8 mouse cellular contexts compared by ENCODE assay signal in the genomic region with DNA sequence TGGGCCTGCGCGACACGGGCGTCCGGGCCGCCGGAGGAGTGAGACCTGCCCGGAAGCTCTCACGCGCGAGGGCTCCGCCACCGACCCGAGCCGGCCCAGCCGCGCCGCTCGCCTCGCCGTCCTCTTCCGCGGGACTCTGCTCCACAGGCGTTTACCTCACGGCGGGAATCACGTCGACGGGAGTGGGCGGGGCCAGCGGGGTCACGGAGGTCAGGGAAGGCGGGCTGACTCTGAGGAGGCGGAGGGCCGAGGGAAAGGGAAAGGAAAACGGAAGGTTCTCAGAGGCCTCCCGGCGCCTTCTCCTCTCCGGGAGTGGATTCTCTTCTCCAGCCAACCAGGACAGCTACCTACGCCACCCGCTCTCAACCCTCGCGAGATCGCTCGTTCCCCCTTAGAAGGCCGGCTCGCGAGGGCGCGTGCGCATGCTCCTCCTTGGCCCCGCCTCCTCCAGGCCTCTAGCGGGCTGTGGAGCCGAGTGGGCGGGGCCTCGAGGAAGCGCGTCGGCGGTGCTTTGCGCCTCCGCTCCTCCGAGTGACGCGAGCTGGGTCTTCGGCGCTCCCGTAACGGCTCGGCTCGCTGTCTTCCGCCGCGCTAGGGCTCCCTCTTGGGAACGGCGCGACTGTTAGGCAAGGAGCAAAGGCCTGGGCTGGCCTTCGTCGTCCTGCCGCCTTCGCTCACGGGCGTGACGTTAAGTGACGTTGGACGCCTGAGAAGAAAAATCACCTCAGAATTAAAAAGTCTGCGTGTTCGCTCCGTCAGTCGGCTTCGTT. TPM values are rescaled to one million over a fixed set of nuclear protein-coding genes. Genes with fewer than 3 reads are reported as not detected.
A peak's percentile ranks its signal among the peaks of the same experiment; 100 is the strongest.
DNase-seq lines count a peak whose midpoint lies in the region; ATAC-seq and TF ChIP-seq lines count a peak whose summit lies in the region.
"Not testable (repeated sequence)": the region's sequence is repeated elsewhere in the genome, so short reads cannot be mapped to it uniquely, and the experiment has no call there.

Gene Smarca5 (minus strand): TSS at position 343 of the 770 bp plus-strand sequence.

- peak; percentile 98 for ATAC-seq in cerebellum, adult (ENCODE audit: insufficient number of reproducible peaks, low FRiP score, low TSS enrichment)
- peak; percentile 98 for ATAC-seq in forebrain, embryonic 13.5 days
- ATAC-seq in liver, embryonic 16.5 days (ENCODE audit: low read depth): peak; percentile 96
- ATAC-seq in neural tube, embryonic 12.5 days (ENCODE audit: low FRiP score, low read depth): peak; percentile 96
- peak; percentile 99 for ATAC-seq in stomach, postnatal 0 days (ENCODE audit: low FRiP score, low TSS enrichment)

- peak; percentile 46 for TF ChIP-seq CTCF in stomach, postnatal 0 days (IDR thresholded peaks at IDR 0.05; ENCODE audit: low read depth)

- not testable (repeated sequence) for TF ChIP-seq EP300 in stomach, postnatal 0 days (optimal IDR thresholded peaks at IDR 0.05)

- intact Hi-C loops in heart, postnatal 10 days (cut with DNase I): not testable (repeated sequence)

- peak within 1 kb of the TSS; percentile 90 for H3K4me3 ChIP-seq in forebrain, embryonic 13.5 days
- peak within 1 kb of the TSS; percentile 94 for H3K4me3 ChIP-seq in liver, embryonic 16.5 days (ENCODE audit: low read depth, low read length)
- peak within 1 kb of the TSS; percentile 85 for H3K4me3 ChIP-seq in neural tube, embryonic 12.5 days
- peak within 1 kb of the TSS; percentile 82 for H3K4me3 ChIP-seq in stomach, postnatal 0 days (ENCODE audit: low read depth, low read length)

- peaks cover 13% of the 10 kb centered on the region for H3K36me3 ChIP-seq in forebrain, embryonic 13.5 days (ENCODE audit: poor library complexity, severe bottlenecking)
- H3K36me3 ChIP-seq in liver, embryonic 16.5 days (ENCODE audit: control insufficient read depth, insufficient read depth); stomach, postnatal 0 days (ENCODE audit: control insufficient read depth, insufficient read depth, low read length): not testable (repeated sequence)
- peaks cover 13% of the 10 kb centered on the region for H3K36me3 ChIP-seq in neural tube, embryonic 12.5 days

- H3K27ac ChIP-seq in forebrain, embryonic 13.5 days: peak within 1 kb of the TSS; percentile 100
- H3K27ac ChIP-seq in liver, embryonic 16.5 days (ENCODE audit: low read length): peak within 1 kb of the TSS; percentile 99
- peak within 1 kb of the TSS; percentile 97 for H3K27ac ChIP-seq in neural tube, embryonic 12.5 days
- peak within 1 kb of the TSS; percentile 97 for H3K27ac ChIP-seq in stomach, postnatal 0 days (replicated peaks)

- H3K4me2 ChIP-seq in forebrain, embryonic 13.5 days: peak within 1 kb of the TSS; percentile 85
- H3K4me2 ChIP-seq in liver, embryonic 16.5 days (ENCODE audit: low read depth, low read length): peak within 1 kb of the TSS; percentile 95
- H3K4me2 ChIP-seq in neural tube, embryonic 12.5 days (replicated peaks): peak within 1 kb of the TSS; percentile 85
- H3K4me2 ChIP-seq in stomach, postnatal 0 days (replicated peaks; ENCODE audit: low read depth): peak within 1 kb of the TSS; percentile 93

- DNase-seq in ES-CJ7 (ENCODE audit: low read depth, low spot score): peak; percentile 93
- DNase-seq in heart, postnatal 10 days: peak; percentile 96 to 97
- DNase-seq in large intestine, adult 2 months (ENCODE audit: low read depth, low spot score): peak; percentile 52
- peak; percentile 92 for DNase-seq in stomach, postnatal 0 days (ENCODE audit: low spot score)

- H3K4me1 ChIP-seq in forebrain, embryonic 13.5 days: peaks cover 11% of the 10 kb centered on the region
- not testable (repeated sequence) for H3K4me1 ChIP-seq in liver, embryonic 16.5 days (ENCODE audit: control insufficient read depth, low read depth, low read length); neural tube, embryonic 12.5 days; stomach, postnatal 0 days (replicated peaks; ENCODE audit: control insufficient read depth, insufficient read depth)

- H3K27me3 ChIP-seq in forebrain, embryonic 13.5 days; liver, embryonic 16.5 days (ENCODE audit: control insufficient read depth, insufficient read depth, low read depth, low read length); neural tube, embryonic 12.5 days (replicated peaks); stomach, postnatal 0 days (ENCODE audit: control insufficient read depth, insufficient read depth, low read length): not testable (repeated sequence)

- H3K9me3 ChIP-seq in forebrain, embryonic 13.5 days (replicated peaks); liver, embryonic 16.5 days (replicated peaks; ENCODE audit: control insufficient read depth, low read length); neural tube, embryonic 12.5 days; stomach, postnatal 0 days (ENCODE audit: control insufficient read depth, low read length): not testable (repeated sequence)

- under 1% methylated on average over 81 of the region's 91 CpGs for WGBS in forebrain, embryonic 13.5 days
- under 1% methylated on average over 87 of the region's 91 CpGs for WGBS in large intestine, adult 2 months
- WGBS in liver, embryonic 16.5 days (ENCODE audit: insufficient replicate concordance): under 1% methylated on average over 80 of the region's 91 CpGs
- 1% methylated on average over 84 of the region's 91 CpGs for WGBS in neural tube, embryonic 12.5 days
- 1% methylated on average over 77 of the region's 91 CpGs for WGBS in stomach, postnatal 0 days

- peak within 1 kb of the TSS; percentile 97 for H3K9ac ChIP-seq in forebrain, embryonic 13.5 days
- H3K9ac ChIP-seq in liver, embryonic 16.5 days (ENCODE audit: low read depth, low read length): peak within 1 kb of the TSS; percentile 95
- H3K9ac ChIP-seq in neural tube, embryonic 12.5 days: peak within 1 kb of the TSS; percentile 93
- H3K9ac ChIP-seq in stomach, postnatal 0 days (ENCODE audit: low read length): peak within 1 kb of the TSS; percentile 87

RNA-seq across cellular contexts. Expression of gene Smarca5, which starts in this region (rescaled TPM):
- 101 and 102 TPM in 2 replicates for polyA plus RNA-seq in forebrain, embryonic 13.5 days (2015; fragmentation: Nextera tagmentation; extraction: Ambion mirVana)
- 10 to 100 TPM; 40.4 to 44.6 TPM for total RNA-seq in heart, postnatal 10 days (2021)
- 3.4 and 6.1 TPM in 2 replicates for polyA plus RNA-seq in large intestine, adult 2 months (2012; rRNA removed)
- 31.4 and 31.7 TPM in 2 replicates for polyA plus RNA-seq in liver, embryonic 16.5 days (2015; fragmentation: Nextera tagmentation; extraction: Ambion mirVana)
- polyA plus RNA-seq in neural tube, embryonic 12.5 days (2016; fragmentation: Nextera tagmentation; extraction: Ambion mirVana): 141 and 156 TPM in 2 replicates
- 25.6 and 28.3 TPM in 2 replicates for polyA plus RNA-seq in stomach, postnatal 0 days (2015; fragmentation: Nextera tagmentation; extraction: Ambion mirVana)

Comparison
In these comparisons a context has a peak if more than half of its experiments do, and no peak if none do; other contexts are left out.
1. Peak in every context shown above with its lines: DNase-seq, ATAC-seq, H3K4me3 ChIP-seq and H3K27ac ChIP-seq.